Mouse (Mus musculus) spleen, adult 2 months (tissue): ENCODE data around the gene Gm21981. TPM values are rescaled to one million over a fixed set of nuclear protein-coding genes. Genes with fewer than 3 reads are reported as not detected.

Source experiments
- DNase-seq, 2 experiments: peaks; one replicate each; pipeline versions ENCODE4 v3.0.0 to v3.0.0-alpha.2; 2012 to 2021; ENCODE audit warnings: low spot score in 2 of 2, low read depth in 1 of 2
- H3K27ac ChIP-seq: fragments of 200-500 bp; 2 replicates; pipeline ENCODE4 v1.5.1; 2012; ENCODE audit warnings: low read length, inconsistent platforms; ENCODE audit not compliant: insufficient read depth
- H3K27me3 ChIP-seq: fragments of 200-500 bp; 2 replicates; pipeline ENCODE4 v1.6.1; 2012; ENCODE audit warnings: mild to moderate bottlenecking, moderate library complexity, low read length, inconsistent platforms; ENCODE audit not compliant: control insufficient read depth, insufficient read depth
- H3K36me3 ChIP-seq: fragments of 200-500 bp; 2 replicates; pipeline ENCODE4 v1.6.1; 2012; ENCODE audit warnings: mild to moderate bottlenecking, low read length, inconsistent platforms; ENCODE audit not compliant: control insufficient read depth, insufficient read depth
- H3K4me1 ChIP-seq: fragments of 200-500 bp; 2 replicates; pipeline ENCODE4 v1.6.1; 2011; ENCODE audit warnings: inconsistent platforms; ENCODE audit not compliant: control insufficient read depth, insufficient read depth, insufficient read length
- H3K4me3 ChIP-seq: fragments of 200-500 bp; 2 replicates; pipeline ENCODE4 v1.5.1; 2011; ENCODE audit warnings: mild to moderate bottlenecking, inconsistent platforms; ENCODE audit not compliant: insufficient read depth, insufficient read length; ENCODE audit errors: extremely low read depth
- CTCF ChIP-seq: fragments of 200-500 bp; IDR thresholded peaks from 2 replicates; pipeline ENCODE4 v1.5.1; 2011; ENCODE audit warnings: mild to moderate bottlenecking, inconsistent platforms; ENCODE audit not compliant: insufficient read depth, insufficient read length, insufficient replicate concordance; ENCODE audit errors: extremely low read depth
- POLR2A ChIP-seq: fragments of 200-500 bp; IDR thresholded peaks from 2 replicates; pipeline ENCODE4 v1.6.1; 2011; ENCODE audit warnings: low read depth, low read length, inconsistent platforms
- WGBS: fragments of 180-500 bp; shearing (Covaris S2); methylation state at CpG from one replicate; pipeline ENCODE4 v1.1.7; 2018; 5-methylcytosine and 5-hydroxymethylcytosine counted together
- polyA plus RNA-seq: library from polyadenylated mRNA; depleted of rRNA; stranded (reverse); fragments of >200 nt; gene quantifications from 2 replicates; pipeline ENCODE4 v1.2.3, GENCODE M21; 2012

The Gm21981 gene
- polyA plus RNA-seq, 1 experiment, result 0.50 TPM

DNA sequence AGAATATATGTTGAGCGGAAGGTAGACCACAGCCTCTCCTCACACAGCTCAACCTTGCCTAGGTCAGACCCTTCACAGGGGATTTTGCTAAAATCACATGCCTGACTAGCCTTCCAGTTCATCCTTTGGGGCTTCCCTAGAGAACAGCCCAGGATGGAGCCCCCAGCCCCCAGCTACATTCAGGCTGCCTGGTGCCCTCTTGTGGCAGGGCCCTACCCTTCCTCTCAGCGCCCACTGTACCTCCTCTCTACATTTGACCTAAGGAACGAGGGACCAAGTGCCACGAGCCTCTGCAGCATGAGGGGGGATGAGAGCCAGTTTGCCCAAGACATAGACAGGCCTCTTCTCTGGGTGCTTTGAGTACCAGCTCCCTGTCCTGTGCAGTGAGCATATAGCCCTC lies 10.4 kb upstream of the Gm21981 start:
- no peak overlapping the region for H3K4me3 ChIP-seq
- no peaks in the 10 kb centered on the region for H3K27me3 ChIP-seq
- no peak overlapping the region for H3K27ac ChIP-seq
- no peaks in the 10 kb centered on the region for H3K36me3 ChIP-seq
- 78% methylated on average over 4 of the region's 4 CpGs for WGBS
- no peak for DNase-seq
- no peaks in the 10 kb centered on the region for H3K4me1 ChIP-seq
- no peak for TF ChIP-seq CTCF
- no peak for TF ChIP-seq POLR2A

DNA sequence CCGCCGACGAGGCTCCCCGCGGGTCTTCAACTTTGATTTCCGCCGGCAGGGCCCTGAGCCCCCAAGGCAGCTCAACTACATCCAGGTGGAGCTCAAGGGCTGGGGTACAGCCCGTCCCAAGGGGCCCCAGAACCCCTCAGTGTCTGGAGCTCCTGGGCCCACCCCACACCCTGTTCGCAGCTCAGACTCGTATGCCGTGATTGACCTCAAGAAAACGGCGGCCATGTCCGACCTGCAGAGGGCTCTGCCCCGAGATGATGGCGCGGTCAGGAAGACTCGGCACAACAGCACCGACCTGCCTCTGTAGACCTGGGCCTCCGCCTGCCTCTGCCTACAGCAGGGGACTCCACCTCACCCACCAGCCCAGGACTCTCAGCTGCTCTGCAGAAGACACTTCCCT lies 9.3 kb upstream of the Gm21981 start:
- no peaks in the 10 kb centered on the region for H3K27me3 ChIP-seq
- 69% methylated on average over 20 of the region's 20 CpGs for WGBS

DNA sequence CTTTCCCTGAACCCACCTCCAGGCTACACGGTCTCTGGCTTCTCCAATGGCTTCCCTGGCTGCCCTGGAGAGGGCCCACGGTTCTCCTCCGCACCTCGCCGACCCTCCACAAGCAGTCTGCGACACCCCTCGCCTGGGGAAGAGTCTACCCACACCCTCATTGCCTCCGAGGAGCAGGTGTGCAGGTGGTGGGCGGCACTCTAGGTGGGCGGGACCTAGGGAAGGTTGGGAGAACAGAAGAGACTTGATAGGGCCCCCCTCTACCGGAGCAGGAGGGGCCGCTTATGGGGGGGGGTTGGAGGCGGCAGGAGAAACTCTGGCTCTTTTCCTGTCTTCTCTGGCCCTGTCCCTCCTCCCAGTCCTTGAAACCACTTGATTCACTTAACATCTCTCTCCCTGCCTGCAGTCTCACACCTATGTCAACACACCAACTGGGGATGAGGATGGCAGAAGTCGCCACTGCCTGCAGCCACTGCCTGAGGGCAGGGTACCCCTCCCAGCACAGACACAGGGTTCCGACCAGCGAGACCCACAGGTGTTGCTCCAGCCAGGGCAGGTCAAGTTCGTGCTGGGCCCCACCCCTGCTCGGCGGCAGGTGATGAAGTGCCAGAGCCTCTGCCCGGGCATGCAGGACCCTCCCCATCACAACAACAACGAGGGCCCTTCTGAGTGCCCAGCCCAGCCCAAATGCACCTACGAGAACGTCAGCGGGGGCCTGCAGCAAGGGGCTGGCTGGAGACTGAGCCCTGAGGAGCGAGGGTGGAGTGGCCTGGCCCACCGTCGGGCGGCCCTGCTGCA lies 8.5 kb upstream of the Gm21981 start:
- Histone ChIP-seq H3K4me3 (no peak overlapping the region), H3K36me3 (no peaks in the 10 kb centered on the region), H3K4me1 (no peaks in the 10 kb centered on the region), H3K27ac (no peak overlapping the region), H3K27me3 (no peaks in the 10 kb centered on the region)
- 87% methylated on average over 28 of the region's 28 CpGs for WGBS
- no peak for DNase-seq
- TF ChIP-seq POLR2A (no peak), CTCF (no peak)

More for the DNA sequence above, 9.3 kb upstream of the Gm21981 start:
- Histone ChIP-seq H3K4me3 (no peak overlapping the region), H3K27ac (no peak overlapping the region), H3K36me3 (no peaks in the 10 kb centered on the region), H3K4me1 (no peaks in the 10 kb centered on the region)
- DNase-seq, result no peak
- TF ChIP-seq POLR2A (no peak), CTCF (no peak)

DNA sequence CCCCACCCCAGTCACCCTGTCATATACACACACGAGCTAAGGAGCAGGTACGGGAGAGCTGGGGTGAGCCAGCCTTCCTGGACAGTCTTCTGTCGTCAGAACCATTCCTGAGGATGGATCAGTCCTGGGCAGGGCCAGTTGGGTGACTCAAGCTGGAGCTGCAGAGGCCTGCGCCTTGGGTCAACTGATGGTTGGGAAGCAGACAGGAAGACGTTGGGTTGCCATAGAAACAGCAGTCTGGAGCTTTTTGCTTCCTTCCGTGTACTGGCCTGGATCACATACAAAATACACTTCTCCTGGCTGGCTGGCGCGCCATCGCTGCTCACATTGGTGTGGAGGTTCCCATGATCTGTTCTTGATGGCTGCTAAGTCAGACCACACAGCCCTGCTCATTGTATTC lies 7.5 kb upstream of the Gm21981 start:
- H3K36me3 ChIP-seq, result no peaks in the 10 kb centered on the region
- TF ChIP-seq POLR2A (no peak), CTCF (no peak)
- H3K27ac ChIP-seq, result no peak overlapping the region
- H3K27me3 ChIP-seq, result no peaks in the 10 kb centered on the region
- WGBS, result 91% methylated on average over 9 of the region's 9 CpGs
- H3K4me1 ChIP-seq, result no peaks in the 10 kb centered on the region
- DNase-seq, result no peak
- no peak overlapping the region for H3K4me3 ChIP-seq

DNA sequence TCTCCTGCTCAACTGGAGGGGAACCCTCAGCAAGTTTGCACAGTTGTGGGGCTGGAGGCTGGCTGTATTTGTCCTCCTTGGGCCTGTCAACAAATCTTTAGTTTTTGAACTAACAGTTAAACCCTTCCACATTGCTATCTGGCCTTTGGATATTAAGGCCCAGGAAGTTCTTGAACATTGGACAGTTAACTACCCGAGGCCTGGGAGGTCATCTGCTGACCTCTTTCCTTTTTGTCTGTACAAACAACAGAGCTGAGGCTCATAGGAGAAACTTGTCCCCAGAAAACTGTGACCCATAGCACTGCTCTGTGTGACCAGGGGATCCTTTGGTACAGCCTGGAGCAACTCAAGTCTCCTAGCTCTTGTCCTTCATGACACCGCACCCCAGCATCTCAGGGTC lies 4.8 kb upstream of the Gm21981 start:
- WGBS, result 86% methylated on average over 2 of the region's 2 CpGs
- peaks cover 3% of the 10 kb centered on the region; the same call in 1 of the 2 replicates for H3K27me3 ChIP-seq
- H3K36me3 ChIP-seq, result no peaks in the 10 kb centered on the region
- H3K4me3 ChIP-seq, result no peak overlapping the region
- no peaks in the 10 kb centered on the region for H3K4me1 ChIP-seq
- TF ChIP-seq POLR2A (no peak), CTCF (no peak)
- no peak overlapping the region for H3K27ac ChIP-seq
- no peak for DNase-seq

DNA sequence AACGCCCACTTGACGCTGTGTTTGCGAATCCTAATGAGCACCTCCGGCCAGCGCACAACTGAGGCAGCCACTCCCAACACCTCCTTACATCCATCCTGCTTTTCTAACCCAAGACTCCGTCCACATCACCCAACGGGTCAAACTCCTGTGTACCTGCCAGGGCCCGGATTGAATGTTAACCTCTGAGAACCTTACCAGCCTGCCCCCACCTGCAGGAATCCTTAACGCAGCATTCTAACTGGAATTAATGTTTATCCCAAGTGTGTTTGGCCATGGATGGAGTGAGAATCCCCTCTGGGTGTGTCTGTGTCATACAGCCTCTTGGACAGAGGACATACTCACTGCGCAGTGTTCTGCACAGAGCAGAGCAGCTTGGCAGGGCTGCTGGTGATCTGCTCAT lies 3.9 kb upstream of the Gm21981 start:
- 93% methylated on average over 10 of the region's 10 CpGs for WGBS

DNA sequence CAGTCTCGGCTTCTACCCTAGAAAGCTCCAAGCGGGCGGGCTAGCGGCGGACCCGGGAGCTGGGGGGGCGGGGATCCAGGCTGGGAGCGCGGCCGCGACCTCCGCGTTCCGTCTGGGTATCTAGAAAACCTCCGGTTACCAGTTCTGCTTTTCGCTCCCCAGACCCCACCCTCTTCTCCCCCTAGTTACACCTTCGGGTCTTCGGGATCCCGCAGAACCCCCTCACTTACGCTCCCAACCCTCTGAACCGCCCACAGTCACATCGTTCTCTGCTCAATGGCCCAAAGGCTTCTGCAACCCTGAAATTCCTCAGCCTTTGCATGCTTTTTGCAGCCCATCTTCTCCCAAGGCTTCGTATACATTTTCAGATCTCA lies 1.1 kb upstream of the Gm21981 start:
- TF ChIP-seq POLR2A (no peak), CTCF (no peak)
- peak overlapping the region; percentile 64 for H3K4me3 ChIP-seq
- no peaks in the 10 kb centered on the region for H3K4me1 ChIP-seq
- no peak overlapping the region for H3K27ac ChIP-seq
- WGBS, result 2% methylated on average over 16 of the region's 23 CpGs
- DNase-seq, result no peak
- H3K27me3 ChIP-seq, result peaks cover 3% of the 10 kb centered on the region; the same call in 1 of the 2 replicates
- no peaks in the 10 kb centered on the region for H3K36me3 ChIP-seq

More for the DNA sequence above, 3.9 kb upstream of the Gm21981 start:
- H3K4me1 ChIP-seq, result no peaks in the 10 kb centered on the region
- H3K36me3 ChIP-seq, result no peaks in the 10 kb centered on the region
- H3K4me3 ChIP-seq, result no peak overlapping the region
- H3K27ac ChIP-seq, result no peak overlapping the region
- peaks cover 3% of the 10 kb centered on the region; the same call in 1 of the 2 replicates for H3K27me3 ChIP-seq
- no peak for TF ChIP-seq POLR2A
- TF ChIP-seq CTCF, result no peak
- no peak for DNase-seq
